Mouse (Mus musculus) layer of hippocampus, adult 9-11 months (tissue): ENCODE data around the gene Zfp36.

ENCODE experiments used
- DNase-seq: peaks from one replicate; pipeline ENCODE4 v3.0.0; 2022

The Zfp36 gene

DNA sequence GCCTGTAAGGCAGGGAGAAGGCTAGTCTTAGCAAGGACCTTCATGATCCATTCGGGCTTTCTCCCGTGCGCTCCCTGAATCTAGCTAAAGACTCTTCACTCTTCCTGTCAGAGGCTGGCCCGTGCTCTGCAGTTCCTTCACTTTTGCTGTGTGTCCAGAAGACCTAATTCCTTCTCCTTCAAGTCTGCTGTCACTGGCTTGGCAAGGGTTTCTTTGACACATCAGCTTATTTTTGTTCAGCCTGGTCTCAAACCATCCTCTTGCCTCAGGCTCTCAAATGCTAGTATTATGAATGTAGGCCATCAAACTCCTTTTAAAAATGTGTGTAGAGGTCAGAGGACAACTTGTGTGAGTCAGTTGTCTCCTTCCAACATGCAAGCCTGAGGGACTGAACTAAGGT, 3.6 kb upstream of the Zfp36 start:
- no peak for DNase-seq

DNA sequence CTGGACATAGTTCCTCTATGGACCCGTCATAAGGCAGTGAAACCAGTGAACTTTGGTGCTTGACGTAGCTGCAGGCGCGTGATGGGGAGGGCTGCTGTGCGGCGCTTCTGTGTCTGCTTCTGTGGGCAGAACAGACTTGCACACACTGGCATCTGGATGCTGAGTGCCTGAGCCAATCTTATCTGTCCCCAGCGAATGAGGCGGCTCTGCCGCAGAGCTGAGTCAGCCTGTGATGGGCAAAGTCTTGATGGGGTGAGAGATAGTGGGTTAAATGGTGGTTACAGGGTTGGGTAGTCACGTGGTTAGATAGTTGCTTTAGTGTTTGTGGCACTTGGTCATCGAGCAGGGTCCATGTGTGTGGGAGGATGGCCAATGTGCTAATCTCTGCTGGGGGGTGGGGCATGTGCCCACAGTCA, 2.9 kb upstream of the Zfp36 start:
- DNase-seq, result peak; percentile 94

DNA sequence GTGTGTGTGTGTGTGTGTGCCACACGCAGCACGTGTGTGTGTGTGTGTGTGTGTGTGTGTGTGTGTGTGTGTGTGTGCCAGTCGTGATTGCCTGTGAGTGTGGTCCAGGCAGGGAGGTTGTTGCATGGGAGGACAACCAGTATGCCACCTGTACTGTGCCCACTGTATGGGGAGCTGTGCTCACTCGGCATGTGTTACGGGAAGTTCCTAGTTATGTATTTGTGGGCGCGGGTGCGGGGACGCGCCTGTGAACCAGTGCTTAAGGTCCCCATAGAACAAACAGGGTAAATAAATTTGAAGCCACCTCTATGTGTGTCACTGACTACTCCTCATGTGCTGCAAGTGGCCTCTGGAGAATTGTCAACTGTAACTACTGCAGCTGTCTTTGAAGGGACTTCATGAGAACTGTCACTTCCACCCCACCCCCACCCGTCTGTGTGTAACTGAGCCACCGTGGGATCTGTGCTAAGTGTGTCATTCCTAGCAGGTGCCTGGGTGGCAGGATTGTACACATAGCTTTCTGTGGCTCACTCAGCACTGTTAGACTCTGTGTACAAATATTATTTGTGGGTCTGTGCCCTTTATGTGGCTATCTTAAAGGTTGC, 2.4 kb upstream of the Zfp36 start:
- DNase-seq, result no peak

GRCm38 (mm10) chr7:28381938-28382337, 1.9 kb upstream of the Zfp36 start:
- peak; percentile 75 for DNase-seq

GRCm38 (mm10) chr7:28381017-28381790, 1.2 kb upstream of the Zfp36 start:
- DNase-seq, result no peak

GRCm38 (mm10) chr7:28378769-28379651, 1.0 kb downstream of the Zfp36 start:
- peak; percentile 92 for DNase-seq

GRCm38 (mm10) chr7:28378066-28378690, 1.9 kb downstream of the Zfp36 start:
- DNase-seq, result no peak

- DNase-seq, result no peak
Measured at GRCm38 (mm10) chr7:28377190-28378065, 2.6 kb downstream of the Zfp36 start.

DNA sequence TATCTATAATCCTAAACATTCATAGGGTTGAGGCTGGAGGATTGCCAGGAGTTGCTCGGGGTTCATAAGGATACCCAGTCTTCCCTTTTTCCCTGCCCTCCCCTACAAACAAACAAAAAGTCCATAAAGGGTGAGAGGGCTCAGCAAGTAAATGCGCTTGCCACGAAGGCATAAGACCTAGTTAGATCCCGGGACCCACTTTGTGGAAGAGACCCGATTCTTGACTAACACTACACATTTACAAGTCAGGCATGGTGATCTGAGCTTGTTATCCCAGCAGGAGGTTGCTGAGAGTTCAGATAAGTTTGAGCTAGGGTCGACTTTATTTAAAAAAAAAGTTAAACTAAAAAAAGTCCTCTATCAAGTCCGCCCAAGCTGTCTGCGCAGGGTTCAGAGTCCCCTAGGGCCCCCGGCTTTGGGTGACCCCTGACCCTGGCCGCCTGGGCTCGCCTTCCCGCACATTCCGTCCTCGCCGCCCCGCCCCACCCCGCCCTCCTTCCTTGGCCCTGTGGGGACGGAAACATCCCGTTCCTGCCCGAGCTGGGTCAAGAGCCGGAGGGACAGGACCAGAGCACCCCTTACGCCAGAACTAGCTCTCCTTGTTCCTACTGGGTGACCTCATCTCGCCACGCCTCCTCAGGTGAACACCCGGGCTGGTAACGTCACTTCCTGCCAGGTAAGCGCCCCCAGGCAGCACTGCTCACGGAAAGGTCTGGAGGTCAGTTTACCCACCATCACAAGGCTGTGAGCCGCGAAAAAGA, 3.9 kb downstream of the Zfp36 start:
- DNase-seq, result no peak

DNA sequence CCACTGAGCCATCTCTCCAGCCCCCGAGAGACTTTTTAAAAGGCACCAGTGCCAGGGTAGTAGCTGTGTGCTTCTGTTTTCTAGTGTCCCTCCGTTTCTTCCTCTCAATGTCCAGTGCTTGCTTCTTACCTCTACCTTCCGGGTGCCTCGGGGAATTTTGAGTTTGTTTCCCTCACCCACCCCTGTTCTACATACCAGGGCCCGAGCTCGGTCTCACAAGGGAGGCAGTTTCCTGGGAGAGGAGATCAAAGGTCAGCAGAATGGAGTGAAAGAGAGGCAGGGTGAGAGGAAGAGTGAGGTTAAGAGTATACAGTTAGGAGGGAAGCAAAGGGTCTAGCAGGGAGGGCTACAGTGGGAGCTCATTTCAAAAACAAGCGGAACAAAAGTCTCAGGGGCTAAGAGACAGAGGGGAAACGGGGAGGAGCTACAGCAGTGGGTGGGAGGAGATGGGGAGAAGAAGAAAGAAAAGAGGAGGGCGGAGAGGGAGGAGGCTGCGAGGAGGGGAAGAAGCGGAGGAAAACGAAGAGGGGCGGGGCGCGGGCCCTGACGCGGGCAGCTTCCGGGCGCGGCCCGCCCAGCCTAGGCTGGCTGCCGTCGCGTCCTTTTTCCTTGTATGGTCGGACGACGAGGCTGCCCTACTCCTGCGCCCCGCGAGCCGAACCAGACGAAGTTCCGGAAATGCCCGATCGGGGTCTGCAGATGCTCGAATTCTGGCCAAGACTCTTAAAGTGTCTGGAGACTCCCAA, 4.7 kb downstream of the Zfp36 start:
- peak; percentile 88 for DNase-seq

GRCm38 (mm10) chr7:28374647-28375046, 5.4 kb downstream of the Zfp36 start:
- DNase-seq, result no peak

GRCm38 (mm10) chr7:28373891-28374495, 6.1 kb downstream of the Zfp36 start:
- DNase-seq, result no peak

- peak; percentile 85 for DNase-seq
Measured at GRCm38 (mm10) chr7:28373131-28373581, 6.9 kb downstream of the Zfp36 start.

DNA sequence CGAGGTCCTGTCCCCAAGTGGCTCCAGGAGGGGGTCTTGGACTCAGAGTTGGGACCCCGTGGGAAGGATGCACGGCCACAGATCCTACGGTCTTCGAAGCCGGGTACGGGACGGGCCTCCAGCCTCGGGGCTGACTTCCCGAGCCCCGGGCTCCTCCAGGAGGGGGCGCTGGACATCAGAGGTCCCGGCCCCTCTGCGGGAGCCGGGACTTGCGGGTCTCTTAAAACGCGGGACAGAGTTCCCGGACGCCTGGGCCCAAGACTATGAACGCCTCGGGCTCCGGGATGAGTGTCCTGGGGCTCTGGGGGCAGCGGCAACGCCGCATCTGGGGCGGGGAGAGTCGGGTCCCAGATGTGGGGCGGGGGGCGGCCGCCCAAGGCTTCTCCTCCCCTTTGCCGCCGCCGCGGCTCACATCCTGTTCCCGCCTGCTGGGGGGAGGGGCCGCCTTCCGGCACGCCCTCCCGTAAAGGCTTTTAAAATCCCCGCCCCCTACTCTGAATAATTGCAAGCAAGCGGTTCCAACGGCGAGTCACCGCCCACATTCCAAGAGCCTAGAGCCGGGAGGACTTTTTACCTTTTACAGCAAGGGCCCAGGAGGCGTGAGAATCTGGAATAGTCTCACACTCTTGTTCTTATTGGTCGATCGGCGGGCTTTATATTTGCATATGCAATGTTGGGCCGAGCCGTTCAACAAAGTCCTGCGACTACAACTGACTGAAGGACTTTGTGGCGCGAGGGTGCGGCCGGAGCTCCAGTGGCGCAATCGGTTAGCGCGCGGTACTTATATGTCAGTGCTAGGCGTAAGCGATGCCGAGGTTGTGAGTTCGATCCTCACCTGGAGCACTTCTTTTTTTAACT, 7.6 kb downstream of the Zfp36 start, which contains the start of gene Plekhg2:
Plekhg2 (minus strand) TSS at position 349 of the 858 bp plus-strand sequence.
- peak; percentile 97 for DNase-seq

GRCm38 (mm10) chr7:28371514-28371989, 8.5 kb downstream of the Zfp36 start:
- no peak for DNase-seq

DNA sequence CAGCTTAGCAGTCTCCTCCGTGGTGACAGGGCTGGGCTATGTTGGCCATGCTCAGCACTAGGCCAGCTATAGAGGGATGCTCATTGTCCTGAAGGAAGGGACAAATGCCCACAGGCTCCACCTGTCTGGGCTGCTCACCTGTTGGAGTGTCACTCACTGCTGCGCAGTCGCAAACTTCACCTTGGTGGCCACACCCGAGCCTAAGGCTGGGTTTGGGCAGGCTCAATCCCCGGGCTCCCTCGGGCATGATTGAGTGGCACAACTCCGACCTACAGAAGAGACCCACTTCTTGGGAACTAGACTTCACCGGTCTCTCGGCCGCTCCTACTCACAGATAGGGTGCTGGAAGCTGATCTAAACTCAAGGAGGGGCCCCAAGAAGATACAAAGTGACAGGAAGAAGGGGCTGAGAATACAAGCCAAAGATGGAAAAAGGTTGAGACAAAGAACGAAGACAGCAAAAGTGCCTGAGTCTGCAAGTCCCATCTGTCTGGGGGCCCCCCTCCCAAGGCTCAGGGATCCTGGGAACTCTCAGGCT, 9.0 kb downstream of the Zfp36 start:
- no peak for DNase-seq

GRCm38 (mm10) chr7:28370051-28370450, 10.0 kb downstream of the Zfp36 start:
- no peak for DNase-seq

- DNase-seq, result no peak
Measured at GRCm38 (mm10) chr7:28368276-28368920, 11.7 kb downstream of the Zfp36 start.
